Mouse (Mus musculus): Measurements from ENCODE around the gene Gprasp1. TPM values are rescaled to one million over a fixed set of nuclear protein-coding genes. Genes with fewer than 3 reads are reported as not detected.

Gprasp1 gene
- total RNA-seq, 2 experiments from 2014 or later: 344 to 376 TPM

GRCm38 (mm10) chrX:135839397-135840391 is 97.2 kb downstream of the Gprasp1 start:
- intact Hi-C loops (cut with DNase I): loop anchor here (1.0 kb wide), 1 partner anchor 37 kb away; no protein-coding TSS in a partner anchor
- peak overlapping the region; percentile 57 for H3K4me3 ChIP-seq
- TF ChIP-seq CTCF (IDR thresholded peaks at IDR 0.05): peak; percentile 51
- H3K27ac ChIP-seq: peak overlapping the region; percentile 89
- peak; percentile 34 to 50 for DNase-seq (ENCODE audit: extremely low spot score in 1 of 2, low spot score in 2 of 2)

Small RNA genes within 50 kb of the gene (microRNA-seq; reads per million reads assigned to microRNA genes)
- 0 reads per million in 2 experiments for gene Mir1970
- 0 reads per million in 2 experiments for gene Mir7646

Other genes starting within 250 kb of the Gprasp1 start
- not detected for gene AV320801, start 248.1 kb upstream of the Gprasp1 start, total RNA-seq (2021)
- gene Nxf7, start 144.0 kb upstream of the Gprasp1 start, total RNA-seq (2021): 1 to 10 TPM; 5.8 to 6.2 TPM
- gene Prame, start 115.0 kb upstream of the Gprasp1 start, total RNA-seq (2021): not detected
- not detected for gene Tcp11x2, start 48.9 kb upstream of the Gprasp1 start, total RNA-seq (2021)
- gene Tmsb15a, start 17.5 kb upstream of the Gprasp1 start, total RNA-seq (2021): not detected
- 10 to 100 TPM; 33.3 to 33.7 TPM for gene Armcx5, start within 50 bp of the Gprasp1 start, total RNA-seq (2021)
- 10 to 100 TPM; 68.8 to 69.9 TPM for gene Bhlhb9, start 54.9 kb downstream of the Gprasp1 start, total RNA-seq (2021)
- gene Gprasp2, start 96.3 kb downstream of the Gprasp1 start, total RNA-seq (2021): 100 to 1,000 TPM; 176 to 226 TPM

Data from left cerebral cortex, adult 2 months (tissue).